Comparison of ENCODE assay signal across 10 mouse cellular contexts in the genomic region with DNA sequence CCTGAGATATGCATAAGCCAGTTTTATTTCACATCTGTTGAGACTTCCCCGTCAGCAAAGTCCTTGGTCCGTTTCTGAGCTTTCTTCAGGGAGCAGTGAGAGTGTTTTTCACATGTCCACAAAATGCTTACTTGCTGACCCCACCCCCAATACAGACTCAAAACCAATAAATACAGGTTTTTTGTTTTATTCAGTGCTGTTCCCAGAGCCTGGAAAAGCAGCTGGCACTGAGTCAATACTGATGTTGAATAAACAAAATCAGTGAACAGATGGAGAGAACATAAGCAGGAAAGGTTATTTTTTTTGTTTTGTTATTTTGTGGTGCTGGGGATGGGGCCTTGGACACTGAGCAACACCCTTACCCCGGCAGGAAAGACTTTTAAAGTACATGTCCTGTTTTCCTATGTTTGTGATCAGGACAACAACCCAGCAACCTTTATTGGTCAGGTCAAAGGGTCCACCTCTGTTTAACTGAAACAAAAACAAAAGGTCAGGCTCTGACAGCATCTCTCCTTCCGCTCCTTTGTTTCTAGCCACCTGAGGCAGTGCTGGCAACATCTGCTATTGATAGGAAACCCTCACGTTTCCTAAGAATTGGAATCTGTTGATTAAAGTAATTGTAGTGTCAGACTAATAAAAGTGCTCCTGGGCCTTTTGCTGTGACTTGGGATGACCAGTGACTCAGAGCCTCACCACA. TPM values are rescaled to one million over a fixed set of nuclear protein-coding genes. Genes with fewer than 3 reads are reported as not detected.
DNase-seq lines count a peak whose midpoint lies in the region; ATAC-seq and TF ChIP-seq lines count a peak whose summit lies in the region.
"Had no signal": no experiment of that assay in that cellular context is flagged by ENCODE, and none has a peak within 500 bp of the region (broad histone marks: within the 10 kb centered on the region; RNA-seq: fewer than 3 reads in every experiment).

No protein-coding gene starts in this region.

- no peaks in the 10 kb centered on the region for H3K27me3 ChIP-seq in kidney, embryonic 14.5 days (ENCODE audit: control insufficient read depth, insufficient read depth, low read length)
- H3K27me3 ChIP-seq in limb, embryonic 13.5 days: no peaks in the 10 kb centered on the region

- H3K36me3 ChIP-seq in kidney, embryonic 14.5 days (ENCODE audit: control insufficient read depth, insufficient read depth, low read length): no peaks in the 10 kb centered on the region
- no peaks in the 10 kb centered on the region for H3K36me3 ChIP-seq in limb, embryonic 13.5 days

- H3K9me3 ChIP-seq in kidney, embryonic 14.5 days (ENCODE audit: control insufficient read depth, low read length): no peaks in the 10 kb centered on the region
- H3K9me3 ChIP-seq in limb, embryonic 13.5 days: no peaks in the 10 kb centered on the region

- TF ChIP-seq CTCF in left cerebral cortex, adult 2 months (IDR thresholded peaks at IDR 0.05): no peak

- 35% methylated on average over 5 of the region's 5 CpGs for WGBS in kidney, embryonic 14.5 days
- 11% methylated on average over 5 of the region's 5 CpGs for WGBS in limb, embryonic 13.5 days

- no peak overlapping the region for H3K4me2 ChIP-seq in kidney, embryonic 14.5 days (replicated peaks; ENCODE audit: low read depth, low read length)
- no peak overlapping the region for H3K4me2 ChIP-seq in limb, embryonic 13.5 days (replicated peaks)

- intact Hi-C loops in left cerebral cortex, adult 2 months (cut with DNase I): no loop called here

- H3K27ac ChIP-seq in kidney, embryonic 14.5 days (ENCODE audit: low read depth, low read length): no peak overlapping the region; the same call in 1 of the 2 replicates
- H3K27ac ChIP-seq in limb, embryonic 13.5 days: peak overlapping the region; percentile 28; the same call in 1 of the 2 replicates
- no peak overlapping the region for H3K27ac ChIP-seq in left cerebral cortex, adult 2 months
- H3K27ac ChIP-seq: macrophage had no signal

- DNase-seq in adrenal gland, postnatal 14 days: peak; percentile 8
- DNase-seq in adrenal gland, postnatal 4 days (ENCODE audit: low spot score in 2 of 2): no peak
- peak; percentile 27 for DNase-seq in kidney, postnatal 14 days
- peak; percentile 55 for DNase-seq in embryo, embryonic 9.5 days (ENCODE audit: extremely low spot score)
- DNase-seq in left cerebral cortex, adult 2 months (ENCODE audit: extremely low spot score in 1 of 2, low spot score in 2 of 2): no peak
- no peak for DNase-seq in c-Kit-positive CD71-positive TER-119-positive erythroid progenitor cells, embryonic 14.5 days (ENCODE audit: low spot score)
- DNase-seq: layer of hippocampus, postnatal 36 days had no signal

- no peak overlapping the region for H3K9ac ChIP-seq in kidney, embryonic 14.5 days (ENCODE audit: low read depth, low read length)
- no peak overlapping the region for H3K9ac ChIP-seq in limb, embryonic 13.5 days

- peaks cover 13% of the 10 kb centered on the region for H3K4me1 ChIP-seq in kidney, embryonic 14.5 days (ENCODE audit: control insufficient read depth, insufficient read depth, low read length)
- peaks cover 29% of the 10 kb centered on the region for H3K4me1 ChIP-seq in limb, embryonic 13.5 days

- H3K4me3 ChIP-seq in kidney, embryonic 14.5 days (ENCODE audit: low read length): no peak overlapping the region
- H3K4me3 ChIP-seq in limb, embryonic 13.5 days: no peak overlapping the region
- H3K4me3 ChIP-seq in left cerebral cortex, adult 2 months: no peak overlapping the region

- ATAC-seq in kidney, embryonic 14.5 days (ENCODE audit: low FRiP score, low TSS enrichment): no peak
- ATAC-seq in limb, embryonic 13.5 days (ENCODE audit: low FRiP score, low read depth): 0 out of 2 replicates have a peak, but pooled peaks have one; percentile 18

RNA-seq across cellular contexts. Expression of gene Lpar6, which starts 6.3 kb away (rescaled TPM):
- total RNA-seq in adrenal gland, postnatal 14 days (2021): 7.8 and 9.6 TPM in 2 replicates
- 1 to 10 TPM; 6.2 to 6.9 TPM for total RNA-seq in adrenal gland, postnatal 4 days (2021)
- polyA plus RNA-seq in kidney, embryonic 14.5 days (2014; fragmentation: Nextera tagmentation; extraction: Ambion mirVana): 15.5 and 15.7 TPM in 2 replicates
- 13.9 and 15.6 TPM in 2 replicates for polyA plus RNA-seq in limb, embryonic 13.5 days (2015; fragmentation: Nextera tagmentation; extraction: Ambion mirVana)
- 1 to 10 TPM; 1.1 to 1.3 TPM for total RNA-seq in left cerebral cortex, adult 2 months (2021)

Comparison
In these comparisons a context has a peak if more than half of its experiments do, and no peak if none do; other contexts are left out.
1. DNase-seq: peak in adrenal gland, postnatal 14 days (single experiment), kidney, postnatal 14 days (single experiment) and embryo, embryonic 9.5 days (single experiment); none in adrenal gland, postnatal 4 days (0 of 2), left cerebral cortex, adult 2 months (0 of 2) and c-Kit-positive CD71-positive TER-119-positive erythroid progenitor cells, embryonic 14.5 days (single experiment).